Mouse (Mus musculus): ENCODE results near the gene Gm40460.

DNA sequence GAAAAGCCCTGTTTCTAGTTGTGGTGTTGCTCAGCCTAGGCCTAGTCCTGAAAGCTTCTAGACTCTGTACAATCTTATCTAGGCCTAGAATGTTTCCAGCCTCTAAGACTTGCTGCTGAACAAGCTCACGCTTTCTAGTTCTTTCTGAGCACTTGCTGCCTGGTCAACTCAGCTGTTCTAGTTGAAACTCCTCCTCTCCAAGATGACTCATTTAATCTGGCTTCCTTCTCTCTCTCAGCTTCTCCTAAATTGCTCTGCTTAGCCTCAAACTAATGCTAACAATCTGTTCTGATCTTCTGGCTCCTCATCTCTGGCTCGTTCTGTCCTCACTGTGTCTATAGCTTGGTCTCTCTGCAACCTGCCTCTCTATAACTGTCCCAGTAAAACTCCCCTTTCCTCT, 42.1 kb downstream of the Gm40460 start:
- no peak for TF ChIP-seq POLR2A (IDR thresholded peaks at IDR 0.05; ENCODE audit: insufficient read depth, low read depth, low read length)
- no peak for TF ChIP-seq CTCF (IDR thresholded peaks at IDR 0.05; ENCODE audit: insufficient read depth, low read depth, low read length)
